Mouse (Mus musculus) forebrain, postnatal 0 days (tissue): ENCODE measurements around the gene Vps9d1. TPM values are rescaled to one million over a fixed set of nuclear protein-coding genes. Genes with fewer than 3 reads are reported as not detected.
"Not testable (repeated sequence)": the region's sequence is repeated elsewhere in the genome, so short reads cannot be mapped to it uniquely, and the experiment has no call there.

ENCODE experiments used
- ATAC-seq: fragments of 200-750 bp; cut with Nextera tagmentation; 2 replicates; pipeline ENCODE4 v1.8.0; 2017; ENCODE audit warnings: mild to moderate bottlenecking, moderate library complexity
- DNase-seq: peaks from one replicate; pipeline ENCODE4 v3.0.0-alpha.2; 2015
- H3K27ac ChIP-seq: fragments of 300-500 bp; sonication (generic); 2 replicates; pipeline ENCODE4 v1.5.1; 2014; ENCODE audit warnings: low read depth, mild to moderate bottlenecking, antibody characterized with exemption, low read length, moderate library complexity, mixed read lengths
- H3K27me3 ChIP-seq: fragments of 300-500 bp; sonication (generic); 2 replicates; pipeline ENCODE4 v1.6.1; 2014; ENCODE audit warnings: mild to moderate bottlenecking, low read length, mixed read lengths; ENCODE audit not compliant: insufficient read depth
- H3K36me3 ChIP-seq: fragments of 300-500 bp; sonication (generic); 2 replicates; pipeline ENCODE4 v1.6.1; 2014; ENCODE audit warnings: mild to moderate bottlenecking, moderate library complexity; ENCODE audit not compliant: insufficient read depth
- H3K4me1 ChIP-seq: fragments of 300-500 bp; sonication (generic); 2 replicates; pipeline ENCODE4 v1.6.1; 2014; ENCODE audit warnings: antibody characterized with exemption; ENCODE audit not compliant: insufficient read depth
- H3K4me2 ChIP-seq: fragments of 300-500 bp; sonication (generic); 2 replicates; pipeline ENCODE4 v1.6.1; 2014; ENCODE audit warnings: low read depth, mild to moderate bottlenecking, moderate library complexity
- H3K4me3 ChIP-seq: fragments of 300-500 bp; sonication (generic); 2 replicates; pipeline ENCODE4 v1.5.1; 2014; ENCODE audit warnings: low read depth, low read length, mixed read lengths
- H3K9ac ChIP-seq: fragments of 300-500 bp; sonication (generic); 2 replicates; pipeline ENCODE4 v1.6.1; 2014; ENCODE audit warnings: mild to moderate bottlenecking
- H3K9me3 ChIP-seq: fragments of 300-500 bp; sonication (generic); 2 replicates; pipeline ENCODE4 v1.6.1; 2016; ENCODE audit warnings: low read length
- CTCF ChIP-seq: sonication (generic); IDR thresholded peaks from 2 replicates; pipeline ENCODE4 v1.5.1; 2016; ENCODE audit warnings: antibody characterized with exemption, control low read depth, low read depth
- WGBS: fragments of 180-500 bp; shearing (Covaris S2); extraction: QIAGEN DNeasy Blood & Tissue Kit; methylation state at CpG from one replicate; pipeline ENCODE4 v1.1.7; 2014; 5-methylcytosine and 5-hydroxymethylcytosine counted together
- polyA plus RNA-seq: library from polyadenylated mRNA; unstranded; fragments of >200 nt; fragmentation: Nextera tagmentation; extraction: Ambion mirVana; gene quantifications from 2 replicates; pipeline ENCODE4 v1.2.1, GENCODE M21; 2015
- total RNA-seq: library from RNA; depleted of rRNA; stranded (reverse); fragments of >200 nt; gene quantifications from 2 replicates; pipeline ENCODE4 v1.2.3, GENCODE M21; 2014; rRNA removed

Vps9d1 gene
- total and polyA plus RNA-seq, 2 experiments from 2014 or later = 54.3 to 94.6 TPM

GRCm38 (mm10) chr8:123199864-123200263, 54.3 kb downstream of the Vps9d1 start:
- no peak overlapping the region for H3K9ac ChIP-seq
- 72% methylated on average over 14 of the region's 14 CpGs for WGBS
- DNase-seq (no peak), ATAC-seq (no peak)
- 0 out of 2 replicates have a peak, but pooled peaks cover 1% of the 10 kb centered on the region for H3K36me3 ChIP-seq
- H3K4me3 ChIP-seq = no peak overlapping the region
- TF ChIP-seq CTCF = no peak
- H3K27me3 ChIP-seq = no peaks in the 10 kb centered on the region
- no peak overlapping the region for H3K4me2 ChIP-seq
- H3K27ac ChIP-seq = no peak overlapping the region
- H3K9me3 ChIP-seq = no peaks in the 10 kb centered on the region
- H3K4me1 ChIP-seq = no peaks in the 10 kb centered on the region

- not testable (repeated sequence) for H3K9ac ChIP-seq, H3K9me3 ChIP-seq, DNase-seq, H3K27ac ChIP-seq, H3K36me3 ChIP-seq, H3K4me2 ChIP-seq, ATAC-seq, H3K4me1 ChIP-seq, H3K27me3 ChIP-seq, H3K4me3 ChIP-seq
- WGBS = 80% methylated on average over 5 of the region's 5 CpGs
These were observed 57.1 kb downstream of the Vps9d1 start for GRCm38 (mm10) chr8:123197016-123197415.

- no peaks in the 10 kb centered on the region for H3K27me3 ChIP-seq
- no peaks in the 10 kb centered on the region for H3K9me3 ChIP-seq
- WGBS = 90% methylated on average over 9 of the region's 9 CpGs
- ATAC-seq (no peak), DNase-seq (no peak)
- H3K4me3 ChIP-seq = no peak overlapping the region
- H3K4me1 ChIP-seq = no peaks in the 10 kb centered on the region
- no peak overlapping the region for H3K9ac ChIP-seq
- no peak overlapping the region for H3K4me2 ChIP-seq
- no peaks in the 10 kb centered on the region for H3K36me3 ChIP-seq
- TF ChIP-seq CTCF = no peak
- H3K27ac ChIP-seq = no peak overlapping the region
These were observed 60.4 kb downstream of the Vps9d1 start for GRCm38 (mm10) chr8:123193771-123194170.

Other genes with a start within 250 kb of the Vps9d1 start
- gene Ankrd11, start 212.1 kb downstream of the Vps9d1 start, total RNA-seq = 88.7 and 103 TPM in 2 replicates
- gene Ankrd11, start 212.1 kb downstream of the Vps9d1 start, polyA plus RNA-seq = 69.4 and 73.5 TPM in 2 replicates
- 56.2 and 62.8 TPM in 2 replicates for gene Spg7, start 191.4 kb downstream of the Vps9d1 start, total RNA-seq
- 39.8 and 52.9 TPM in 2 replicates for gene Spg7, start 191.4 kb downstream of the Vps9d1 start, polyA plus RNA-seq
- 2,315 and 2,714 TPM in 2 replicates for gene Rpl13, start 152.0 kb downstream of the Vps9d1 start, total RNA-seq
- gene Rpl13, start 152.0 kb downstream of the Vps9d1 start, polyA plus RNA-seq = 944 and 1,242 TPM in 2 replicates
- gene Cpne7, start 137.0 kb downstream of the Vps9d1 start, total RNA-seq = 30.2 and 32.6 TPM in 2 replicates
- gene Cpne7, start 137.0 kb downstream of the Vps9d1 start, polyA plus RNA-seq = 13.5 and 25.0 TPM in 2 replicates
- gene Sult5a1, start 96.0 kb downstream of the Vps9d1 start, total RNA-seq = 0.71 and 5.0 TPM in 2 replicates
- gene Sult5a1, start 96.0 kb downstream of the Vps9d1 start, polyA plus RNA-seq = 0.89 and 0.96 TPM in 2 replicates
- 0.15 and 0.57 TPM in 2 replicates for gene Dpep1, start 68.1 kb downstream of the Vps9d1 start, total RNA-seq
- gene Dpep1, start 68.1 kb downstream of the Vps9d1 start, polyA plus RNA-seq = 0.23 and 0.46 TPM in 2 replicates
- gene Chmp1a, start 41.6 kb downstream of the Vps9d1 start, total RNA-seq = 207 and 211 TPM in 2 replicates
- gene Chmp1a, start 41.6 kb downstream of the Vps9d1 start, polyA plus RNA-seq = 247 and 251 TPM in 2 replicates
- 6.3 and 7.8 TPM in 2 replicates for gene Spata33, start 41.5 kb downstream of the Vps9d1 start, total RNA-seq
- 7.6 and 8.2 TPM in 2 replicates for gene Spata33, start 41.5 kb downstream of the Vps9d1 start, polyA plus RNA-seq
- 71.7 and 93.2 TPM in 2 replicates for gene Cdk10, start 29.5 kb downstream of the Vps9d1 start, total RNA-seq
- 48.7 and 54.3 TPM in 2 replicates for gene Cdk10, start 29.5 kb downstream of the Vps9d1 start, polyA plus RNA-seq
- gene Spata2l, start 18.1 kb downstream of the Vps9d1 start, total RNA-seq = 10.2 and 12.2 TPM in 2 replicates
- gene Spata2l, start 18.1 kb downstream of the Vps9d1 start, polyA plus RNA-seq = 11.3 and 14.8 TPM in 2 replicates
- 31.9 and 37.3 TPM in 2 replicates for gene Zfp276, start 153 bp downstream of the Vps9d1 start, total RNA-seq
- gene Zfp276, start 153 bp downstream of the Vps9d1 start, polyA plus RNA-seq = 10.1 and 14.8 TPM in 2 replicates
- 5.0 and 5.6 TPM in 2 replicates for gene Fanca, start 64.2 kb upstream of the Vps9d1 start, total RNA-seq
- 2.6 and 2.7 TPM in 2 replicates for gene Fanca, start 64.2 kb upstream of the Vps9d1 start, polyA plus RNA-seq
- 37.0 and 37.8 TPM in 2 replicates for gene Spire2, start 78.4 kb upstream of the Vps9d1 start, total RNA-seq
- gene Spire2, start 78.4 kb upstream of the Vps9d1 start, polyA plus RNA-seq = 21.3 and 24.2 TPM in 2 replicates
- gene Tcf25, start 119.4 kb upstream of the Vps9d1 start, total RNA-seq = 434 and 487 TPM in 2 replicates
- gene Tcf25, start 119.4 kb upstream of the Vps9d1 start, polyA plus RNA-seq = 275 and 296 TPM in 2 replicates
- gene Mc1r, start 152.8 kb upstream of the Vps9d1 start, total RNA-seq = 0.10 TPM in 1 of 2 replicates, not detected in the other
- 0.07 and 0.08 TPM in 2 replicates for gene Mc1r, start 152.8 kb upstream of the Vps9d1 start, polyA plus RNA-seq
- 3,807 and 3,931 TPM in 2 replicates for gene Tubb3, start 157.1 kb upstream of the Vps9d1 start, total RNA-seq
- 2,045 and 2,116 TPM in 2 replicates for gene Tubb3, start 157.1 kb upstream of the Vps9d1 start, polyA plus RNA-seq
- gene Def8, start 169.2 kb upstream of the Vps9d1 start, total RNA-seq = 35.8 and 41.4 TPM in 2 replicates
- 35.0 and 36.4 TPM in 2 replicates for gene Def8, start 169.2 kb upstream of the Vps9d1 start, polyA plus RNA-seq
- gene Afg3l1, start 223.6 kb upstream of the Vps9d1 start, total RNA-seq = 14.7 and 20.1 TPM in 2 replicates
- gene Afg3l1, start 223.6 kb upstream of the Vps9d1 start, polyA plus RNA-seq = 32.0 and 40.7 TPM in 2 replicates